Mouse (Mus musculus): ENCODE data around the gene Nlgn2. TPM values are rescaled to one million over a fixed set of nuclear protein-coding genes. Genes with fewer than 3 reads are reported as not detected.

Nlgn2 gene
- total and polyA plus RNA-seq, 2 experiments from 2014 or later = 20.8 to 126 TPM

- Histone ChIP-seq H3K27me3 (ENCODE audit: insufficient read depth, low read length) (no peaks in the 10 kb centered on the region), H3K4me2 (ENCODE audit: low read depth, low read length) (no peak overlapping the region), H3K4me3 (ENCODE audit: low read length) (no peak overlapping the region), H3K9me3 (ENCODE audit: low read length) (no peaks in the 10 kb centered on the region), H3K4me1 (ENCODE audit: insufficient read depth, low read length) (no peaks in the 10 kb centered on the region), H3K36me3 (ENCODE audit: insufficient read depth, low read length) (peaks cover 11% of the 10 kb centered on the region), H3K27ac (no peak overlapping the region), H3K9ac (replicated peaks; ENCODE audit: low read length) (no peak overlapping the region)
- DNase-seq (ENCODE audit: low spot score) = no peak
- TF ChIP-seq CTCF (IDR thresholded peaks at IDR 0.05; ENCODE audit: low read depth) = no peak
- no peak for ATAC-seq
- 64% methylated on average over 26 of the region's 26 CpGs for WGBS
These were observed 59.9 kb downstream of the Nlgn2 start for GRCm38 (mm10) chr11:69777504-69778257.

GRCm38 (mm10) chr11:69776488-69776887 lies 61.1 kb downstream of the Nlgn2 start:
- H3K4me2 ChIP-seq (ENCODE audit: low read depth, low read length) = no peak overlapping the region
- no peak overlapping the region for H3K9ac ChIP-seq (replicated peaks; ENCODE audit: low read length)
- no peak overlapping the region for H3K27ac ChIP-seq
- H3K4me3 ChIP-seq (ENCODE audit: low read length) = no peak overlapping the region
- H3K4me1 ChIP-seq (ENCODE audit: insufficient read depth, low read length) = no peaks in the 10 kb centered on the region
- H3K9me3 ChIP-seq (ENCODE audit: low read length) = no peaks in the 10 kb centered on the region
- no peaks in the 10 kb centered on the region for H3K27me3 ChIP-seq (ENCODE audit: insufficient read depth, low read length)
- H3K36me3 ChIP-seq (ENCODE audit: insufficient read depth, low read length) = peaks cover 11% of the 10 kb centered on the region
- DNase-seq (ENCODE audit: low spot score) (no peak), ATAC-seq (no peak)
- 83% methylated on average over 20 of the region's 20 CpGs for WGBS
- no peak for TF ChIP-seq CTCF (IDR thresholded peaks at IDR 0.05; ENCODE audit: low read depth)

GRCm38 (mm10) chr11:69775716-69776115 lies 61.9 kb downstream of the Nlgn2 start:
- TF ChIP-seq CTCF (IDR thresholded peaks at IDR 0.05; ENCODE audit: low read depth) = no peak
- Histone ChIP-seq H3K9ac (replicated peaks; ENCODE audit: low read length) (no peak overlapping the region), H3K4me1 (ENCODE audit: insufficient read depth, low read length) (no peaks in the 10 kb centered on the region), H3K27ac (no peak overlapping the region), H3K36me3 (ENCODE audit: insufficient read depth, low read length) (peaks cover 11% of the 10 kb centered on the region), H3K4me3 (ENCODE audit: low read length) (no peak overlapping the region), H3K27me3 (ENCODE audit: insufficient read depth, low read length) (no peaks in the 10 kb centered on the region), H3K4me2 (ENCODE audit: low read depth, low read length) (no peak overlapping the region), H3K9me3 (ENCODE audit: low read length) (no peaks in the 10 kb centered on the region)
- DNase-seq (ENCODE audit: low spot score) (no peak), ATAC-seq (peak; percentile 25; the same call in 1 of the 2 replicates)
- 55% methylated on average over 10 of the region's 10 CpGs for WGBS

GRCm38 (mm10) chr11:69774961-69775360 lies 62.6 kb downstream of the Nlgn2 start:
- Histone ChIP-seq H3K27me3 (ENCODE audit: insufficient read depth, low read length) (no peaks in the 10 kb centered on the region), H3K4me3 (ENCODE audit: low read length) (no peak overlapping the region), H3K4me1 (ENCODE audit: insufficient read depth, low read length) (no peaks in the 10 kb centered on the region), H3K9me3 (ENCODE audit: low read length) (no peaks in the 10 kb centered on the region), H3K36me3 (ENCODE audit: insufficient read depth, low read length) (peaks cover 11% of the 10 kb centered on the region), H3K9ac (replicated peaks; ENCODE audit: low read length) (no peak overlapping the region), H3K4me2 (ENCODE audit: low read depth, low read length) (no peak overlapping the region), H3K27ac (no peak overlapping the region)
- ATAC-seq = no peak
- TF ChIP-seq CTCF (IDR thresholded peaks at IDR 0.05; ENCODE audit: low read depth) = no peak
- 64% methylated on average over 5 of the region's 5 CpGs for WGBS
- no peak for DNase-seq (ENCODE audit: low spot score)

Small RNAs within 50 kb of the gene (microRNA-seq; reads per million reads assigned to microRNA genes)
- 0 reads per million in 2 experiments for gene Mir6924

Other genes with a start within 250 kb of the Nlgn2 start
Only the 30 nearest of the 42 such genes appear.
- 68.6 and 90.4 TPM in 2 replicates for gene Senp3, start 155.7 kb downstream of the Nlgn2 start, total RNA-seq (2014; rRNA removed)
- 69.2 and 69.3 TPM in 2 replicates for gene Senp3, start 155.7 kb downstream of the Nlgn2 start, polyA plus RNA-seq (2015; fragmentation: Nextera tagmentation; extraction: Ambion mirVana)
- gene Tnfsf13, start 152.0 kb downstream of the Nlgn2 start, total RNA-seq (2014; rRNA removed) = 0.14 and 1.8 TPM in 2 replicates
- gene Tnfsf13, start 152.0 kb downstream of the Nlgn2 start, polyA plus RNA-seq (2015; fragmentation: Nextera tagmentation; extraction: Ambion mirVana) = 0.76 and 0.98 TPM in 2 replicates
- 3.1 and 7.1 TPM in 2 replicates for gene Tnfsf12, start 141.9 kb downstream of the Nlgn2 start, total RNA-seq (2014; rRNA removed)
- 5.0 and 6.0 TPM in 2 replicates for gene Tnfsf12, start 141.9 kb downstream of the Nlgn2 start, polyA plus RNA-seq (2015; fragmentation: Nextera tagmentation; extraction: Ambion mirVana)
- 0.94 and 4.6 TPM in 2 replicates for gene Tnfsfm13, start 141.7 kb downstream of the Nlgn2 start, total RNA-seq (2014; rRNA removed)
- 2.0 and 2.8 TPM in 2 replicates for gene Tnfsfm13, start 141.7 kb downstream of the Nlgn2 start, polyA plus RNA-seq (2015; fragmentation: Nextera tagmentation; extraction: Ambion mirVana)
- gene Polr2a, start 79.1 kb downstream of the Nlgn2 start, total RNA-seq (2014; rRNA removed) = 18.3 and 18.8 TPM in 2 replicates
- gene Polr2a, start 79.1 kb downstream of the Nlgn2 start, polyA plus RNA-seq (2015; fragmentation: Nextera tagmentation; extraction: Ambion mirVana) = 9.1 and 10.5 TPM in 2 replicates
- gene Slc35g3, start 75.8 kb downstream of the Nlgn2 start, total RNA-seq (2014; rRNA removed) = 0.72 TPM in 1 of 2 replicates, not detected in the other
- 0.11 and 0.15 TPM in 2 replicates for gene Slc35g3, start 75.8 kb downstream of the Nlgn2 start, polyA plus RNA-seq (2015; fragmentation: Nextera tagmentation; extraction: Ambion mirVana)
- 39.2 and 39.9 TPM in 2 replicates for gene Zbtb4, start 71.9 kb downstream of the Nlgn2 start, total RNA-seq (2014; rRNA removed)
- gene Zbtb4, start 71.9 kb downstream of the Nlgn2 start, polyA plus RNA-seq (2015; fragmentation: Nextera tagmentation; extraction: Ambion mirVana) = 4.6 and 4.9 TPM in 2 replicates
- gene Chrnb1, start 41.8 kb downstream of the Nlgn2 start, total RNA-seq (2014; rRNA removed) = 1.5 TPM in 1 of 2 replicates, not detected in the other
- gene Chrnb1, start 41.8 kb downstream of the Nlgn2 start, polyA plus RNA-seq (2015; fragmentation: Nextera tagmentation; extraction: Ambion mirVana) = 0.85 and 1.5 TPM in 2 replicates
- 19.1 and 19.2 TPM in 2 replicates for gene Fgf11, start 35.9 kb downstream of the Nlgn2 start, total RNA-seq (2014; rRNA removed)
- 3.8 and 4.4 TPM in 2 replicates for gene Fgf11, start 35.9 kb downstream of the Nlgn2 start, polyA plus RNA-seq (2015; fragmentation: Nextera tagmentation; extraction: Ambion mirVana)
- gene Tmem102, start 32.2 kb downstream of the Nlgn2 start, total RNA-seq (2014; rRNA removed) = 0.16 and 0.72 TPM in 2 replicates
- 1.1 and 1.5 TPM in 2 replicates for gene Tmem102, start 32.2 kb downstream of the Nlgn2 start, polyA plus RNA-seq (2015; fragmentation: Nextera tagmentation; extraction: Ambion mirVana)
- gene Gm39566, start 22.5 kb downstream of the Nlgn2 start, total RNA-seq (2014; rRNA removed) = not detected in 2 replicates
- gene Gm39566, start 22.5 kb downstream of the Nlgn2 start, polyA plus RNA-seq (2015; fragmentation: Nextera tagmentation; extraction: Ambion mirVana) = not detected in 2 replicates
- gene Spem2, start 19.3 kb downstream of the Nlgn2 start, total RNA-seq (2014; rRNA removed) = not detected in 2 replicates
- not detected in 2 replicates for gene Spem2, start 19.3 kb downstream of the Nlgn2 start, polyA plus RNA-seq (2015; fragmentation: Nextera tagmentation; extraction: Ambion mirVana)
- gene Spem1, start 15.6 kb downstream of the Nlgn2 start, total RNA-seq (2014; rRNA removed) = not detected in 2 replicates
- gene Spem1, start 15.6 kb downstream of the Nlgn2 start, polyA plus RNA-seq (2015; fragmentation: Nextera tagmentation; extraction: Ambion mirVana) = 0.28 and 0.40 TPM in 2 replicates
- 119 and 153 TPM in 2 replicates for gene Tmem256, start 730 bp upstream of the Nlgn2 start, total RNA-seq (2014; rRNA removed)
- gene Tmem256, start 730 bp upstream of the Nlgn2 start, polyA plus RNA-seq (2015; fragmentation: Nextera tagmentation; extraction: Ambion mirVana) = 435 and 439 TPM in 2 replicates
- gene Plscr3, start 8.6 kb upstream of the Nlgn2 start, total RNA-seq (2014; rRNA removed) = 24.7 and 26.3 TPM in 2 replicates
- 32.2 and 33.4 TPM in 2 replicates for gene Plscr3, start 8.6 kb upstream of the Nlgn2 start, polyA plus RNA-seq (2015; fragmentation: Nextera tagmentation; extraction: Ambion mirVana)
- not detected in 2 replicates for gene Tnk1, start 20.9 kb upstream of the Nlgn2 start, total RNA-seq (2014; rRNA removed)
- gene Tnk1, start 20.9 kb upstream of the Nlgn2 start, polyA plus RNA-seq (2015; fragmentation: Nextera tagmentation; extraction: Ambion mirVana) = 0.15 TPM in 1 of 2 replicates, not detected in the other
- not detected in 2 replicates for gene Tmem95, start 40.2 kb upstream of the Nlgn2 start, total RNA-seq (2014; rRNA removed)
- not detected in 2 replicates for gene Tmem95, start 40.2 kb upstream of the Nlgn2 start, polyA plus RNA-seq (2015; fragmentation: Nextera tagmentation; extraction: Ambion mirVana)
- gene Kctd11, start 43.6 kb upstream of the Nlgn2 start, total RNA-seq (2014; rRNA removed) = 1.7 and 2.0 TPM in 2 replicates
- gene Kctd11, start 43.6 kb upstream of the Nlgn2 start, polyA plus RNA-seq (2015; fragmentation: Nextera tagmentation; extraction: Ambion mirVana) = 1.3 and 1.7 TPM in 2 replicates
- 1.5 TPM in 1 of 2 replicates, not detected in the other for gene Acap1, start 57.8 kb upstream of the Nlgn2 start, total RNA-seq (2014; rRNA removed)
- 0.20 and 0.21 TPM in 2 replicates for gene Acap1, start 57.8 kb upstream of the Nlgn2 start, polyA plus RNA-seq (2015; fragmentation: Nextera tagmentation; extraction: Ambion mirVana)
- gene 2810408A11Rik, start 63.2 kb upstream of the Nlgn2 start, total RNA-seq (2014; rRNA removed) = 2.9 and 9.7 TPM in 2 replicates
- gene 2810408A11Rik, start 63.2 kb upstream of the Nlgn2 start, polyA plus RNA-seq (2015; fragmentation: Nextera tagmentation; extraction: Ambion mirVana) = 6.5 and 8.1 TPM in 2 replicates
- gene Neurl4, start 63.3 kb upstream of the Nlgn2 start, total RNA-seq (2014; rRNA removed) = 95.1 and 118 TPM in 2 replicates
- gene Neurl4, start 63.3 kb upstream of the Nlgn2 start, polyA plus RNA-seq (2015; fragmentation: Nextera tagmentation; extraction: Ambion mirVana) = 11.9 and 13.1 TPM in 2 replicates
- 48.1 and 67.6 TPM in 2 replicates for gene Gps2, start 76.1 kb upstream of the Nlgn2 start, total RNA-seq (2014; rRNA removed)
- gene Gps2, start 76.1 kb upstream of the Nlgn2 start, polyA plus RNA-seq (2015; fragmentation: Nextera tagmentation; extraction: Ambion mirVana) = 60.8 and 65.9 TPM in 2 replicates
- 491 and 500 TPM in 2 replicates for gene Eif5a, start 84.2 kb upstream of the Nlgn2 start, total RNA-seq (2014; rRNA removed)
- gene Eif5a, start 84.2 kb upstream of the Nlgn2 start, polyA plus RNA-seq (2015; fragmentation: Nextera tagmentation; extraction: Ambion mirVana) = 1,157 and 1,160 TPM in 2 replicates
- 23.9 and 31.1 TPM in 2 replicates for gene Ybx2, start 98.0 kb upstream of the Nlgn2 start, total RNA-seq (2014; rRNA removed)
- gene Ybx2, start 98.0 kb upstream of the Nlgn2 start, polyA plus RNA-seq (2015; fragmentation: Nextera tagmentation; extraction: Ambion mirVana) = 3.3 and 5.9 TPM in 2 replicates
- gene Slc2a4, start 110.4 kb upstream of the Nlgn2 start, total RNA-seq (2014; rRNA removed) = 9.5 and 12.8 TPM in 2 replicates
- gene Slc2a4, start 110.4 kb upstream of the Nlgn2 start, polyA plus RNA-seq (2015; fragmentation: Nextera tagmentation; extraction: Ambion mirVana) = 6.1 and 6.5 TPM in 2 replicates
- not detected in 2 replicates for gene Cldn7, start 127.0 kb upstream of the Nlgn2 start, total RNA-seq (2014; rRNA removed)
- 0.18 and 0.19 TPM in 2 replicates for gene Cldn7, start 127.0 kb upstream of the Nlgn2 start, polyA plus RNA-seq (2015; fragmentation: Nextera tagmentation; extraction: Ambion mirVana)
- 37.7 and 40.9 TPM in 2 replicates for gene Ctdnep1, start 143.4 kb upstream of the Nlgn2 start, total RNA-seq (2014; rRNA removed)
- 24.7 and 25.0 TPM in 2 replicates for gene Ctdnep1, start 143.4 kb upstream of the Nlgn2 start, polyA plus RNA-seq (2015; fragmentation: Nextera tagmentation; extraction: Ambion mirVana)
- gene Elp5, start 144.7 kb upstream of the Nlgn2 start, total RNA-seq (2014; rRNA removed) = 137 and 147 TPM in 2 replicates
- 168 and 170 TPM in 2 replicates for gene Elp5, start 144.7 kb upstream of the Nlgn2 start, polyA plus RNA-seq (2015; fragmentation: Nextera tagmentation; extraction: Ambion mirVana)
- gene Gabarap, start 153.4 kb upstream of the Nlgn2 start, total RNA-seq (2014; rRNA removed) = 175 and 209 TPM in 2 replicates
- 548 and 563 TPM in 2 replicates for gene Gabarap, start 153.4 kb upstream of the Nlgn2 start, polyA plus RNA-seq (2015; fragmentation: Nextera tagmentation; extraction: Ambion mirVana)
- gene Phf23, start 158.0 kb upstream of the Nlgn2 start, total RNA-seq (2014; rRNA removed) = 34.3 and 47.9 TPM in 2 replicates
- 44.0 and 46.0 TPM in 2 replicates for gene Phf23, start 158.0 kb upstream of the Nlgn2 start, polyA plus RNA-seq (2015; fragmentation: Nextera tagmentation; extraction: Ambion mirVana)